Mouse (Mus musculus): ENCODE measurements at regions not wholly inside any gene's neighbourhood (a gene's known extent, or its start where the extent isn't known, plus 50 kb on each side); places are given as distances from the start of the nearest gene placed in this dataset.

- no peak overlapping the region for H3K4me2 ChIP-seq (ENCODE audit: low read depth, low read length)
- no peaks in the 10 kb centered on the region for H3K4me1 ChIP-seq (ENCODE audit: control insufficient read depth, insufficient read depth)
- TF ChIP-seq EP300 (IDR thresholded peaks at IDR 0.05; ENCODE audit: low read depth) (no peak), CTCF (IDR thresholded peaks at IDR 0.05; ENCODE audit: low read depth) (no peak)
- no peak overlapping the region for H3K9ac ChIP-seq (replicated peaks; ENCODE audit: low read depth, low read length)
- H3K4me3 ChIP-seq (ENCODE audit: low read depth, low read length), result no peak overlapping the region
- ATAC-seq (ENCODE audit: insufficient read depth, low read depth), result no peak
- WGBS, result 15% methylated on average over 6 of the region's 6 CpGs
- no peaks in the 10 kb centered on the region for H3K9me3 ChIP-seq (replicated peaks; ENCODE audit: control insufficient read depth, low read length)
- no peak for DNase-seq (ENCODE audit: low spot score)
- H3K27me3 ChIP-seq (ENCODE audit: control insufficient read depth, insufficient read depth, low read length), result peaks cover 9% of the 10 kb centered on the region; the same call in 1 of the 2 replicates
- no peaks in the 10 kb centered on the region for H3K36me3 ChIP-seq (replicated peaks; ENCODE audit: control insufficient read depth, insufficient read depth, low read length)
- H3K27ac ChIP-seq (ENCODE audit: low read depth), result no peak overlapping the region
Measured at GRCm38 (mm10) chr2:160516526-160516925, 129.2 kb upstream of the Top1 start.

DNA sequence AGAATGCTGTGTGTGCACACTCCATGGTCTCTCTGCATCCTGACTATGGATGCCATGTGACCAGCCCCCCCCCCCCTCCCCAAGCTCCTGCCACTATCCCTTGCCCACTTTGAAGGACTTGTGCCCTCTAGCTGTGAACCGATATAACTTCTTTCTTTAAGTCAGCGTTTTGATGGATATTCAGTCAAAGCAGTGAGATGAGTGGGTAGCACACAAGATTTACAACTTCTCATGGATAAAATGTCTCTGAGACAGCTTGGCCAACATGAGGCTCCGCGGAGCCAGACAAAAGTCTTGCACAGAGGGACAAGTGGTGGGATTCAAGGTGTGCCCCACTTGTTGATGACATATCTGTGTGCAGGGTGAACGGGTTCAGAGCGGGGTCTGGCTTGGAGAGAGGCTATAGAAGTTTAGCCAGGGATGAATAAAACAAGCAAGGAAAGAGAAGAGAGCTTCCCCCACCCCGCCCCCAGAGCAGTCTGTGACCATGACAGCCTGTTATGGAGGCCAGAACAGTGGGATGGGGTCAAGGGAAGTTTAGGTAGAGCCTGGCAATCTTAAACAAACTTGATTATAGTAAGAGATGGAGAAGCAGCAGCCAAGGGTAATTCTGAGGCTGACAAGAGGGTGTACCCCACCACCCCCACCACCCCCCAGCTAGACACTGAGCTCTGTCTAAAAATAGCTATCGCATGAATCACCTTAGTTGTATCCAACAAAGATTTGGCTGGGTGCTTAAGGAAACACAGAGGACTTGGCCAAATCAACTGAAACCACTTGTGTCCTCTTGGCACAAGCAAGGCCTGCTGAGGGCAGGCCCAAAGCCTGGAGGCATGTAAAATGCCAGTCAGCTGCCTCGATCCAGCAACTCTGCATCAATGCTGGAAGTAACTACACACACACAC, 120.1 kb upstream of the Top1 start:
- no peak overlapping the region for H3K27ac ChIP-seq (ENCODE audit: low read depth)
- no peak overlapping the region for H3K4me2 ChIP-seq (ENCODE audit: low read depth, low read length)
- TF ChIP-seq CTCF (IDR thresholded peaks at IDR 0.05; ENCODE audit: low read depth) (no peak; the same call in 1 of the 2 replicates), EP300 (IDR thresholded peaks at IDR 0.05; ENCODE audit: low read depth) (no peak)
- DNase-seq (ENCODE audit: low spot score) (peak; percentile 19), ATAC-seq (ENCODE audit: insufficient read depth, low read depth) (0 out of 2 replicates have a peak, but pooled peaks have one; percentile 21)
- H3K4me1 ChIP-seq (ENCODE audit: control insufficient read depth, insufficient read depth), result 0 out of 2 replicates have a peak, but pooled peaks cover 7% of the 10 kb centered on the region
- 65% methylated on average over 9 of the region's 9 CpGs for WGBS
- no peaks in the 10 kb centered on the region for H3K27me3 ChIP-seq (ENCODE audit: control insufficient read depth, insufficient read depth, low read length)
- no peaks in the 10 kb centered on the region for H3K9me3 ChIP-seq (replicated peaks; ENCODE audit: control insufficient read depth, low read length)
- no peaks in the 10 kb centered on the region for H3K36me3 ChIP-seq (replicated peaks; ENCODE audit: control insufficient read depth, insufficient read depth, low read length)
- no peak overlapping the region for H3K9ac ChIP-seq (replicated peaks; ENCODE audit: low read depth, low read length)
- H3K4me3 ChIP-seq (ENCODE audit: low read depth, low read length), result no peak overlapping the region

DNA sequence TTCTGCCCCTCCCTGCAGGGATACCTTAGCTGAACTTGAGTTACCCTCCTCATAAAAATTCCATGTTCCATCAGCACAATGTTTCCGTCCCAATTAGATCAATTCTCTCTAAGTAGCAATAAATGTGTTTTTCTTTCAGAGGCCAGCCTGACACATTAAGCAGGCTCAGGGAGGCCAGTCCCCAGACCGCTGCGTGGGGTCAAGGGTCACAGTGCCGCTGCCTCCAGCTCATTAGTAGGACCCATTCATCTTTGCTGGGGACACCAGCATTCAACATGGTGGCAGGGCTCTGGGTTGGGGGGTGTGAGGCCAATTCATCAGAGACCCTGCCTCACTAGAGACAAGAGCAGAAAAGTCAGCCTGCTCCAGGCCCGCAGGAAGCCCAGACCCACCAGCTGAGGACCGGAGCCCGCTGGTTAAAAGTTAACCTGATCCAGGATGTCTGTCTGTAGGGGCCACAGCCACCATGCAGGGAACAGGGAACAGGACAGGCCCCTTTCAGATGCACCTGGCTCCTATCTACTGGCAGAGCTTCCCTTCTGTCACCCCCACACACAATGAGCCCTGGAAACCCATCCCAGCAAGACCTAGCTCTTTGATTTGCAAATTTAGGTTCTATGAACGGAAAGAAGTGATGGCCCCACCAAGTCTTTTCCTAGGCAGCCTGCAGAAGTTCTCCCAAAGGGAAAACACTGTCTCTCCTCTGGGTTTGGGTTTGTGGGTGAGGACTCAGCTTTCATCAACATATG, 119.1 kb upstream of the Top1 start:
- 80% methylated on average over 8 of the region's 8 CpGs for WGBS
- H3K4me2 ChIP-seq (ENCODE audit: low read depth, low read length), result no peak overlapping the region
- H3K9me3 ChIP-seq (replicated peaks; ENCODE audit: control insufficient read depth, low read length), result no peaks in the 10 kb centered on the region
- H3K36me3 ChIP-seq (replicated peaks; ENCODE audit: control insufficient read depth, insufficient read depth, low read length), result no peaks in the 10 kb centered on the region
- no peak for TF ChIP-seq EP300 (IDR thresholded peaks at IDR 0.05; ENCODE audit: low read depth)
- TF ChIP-seq CTCF (IDR thresholded peaks at IDR 0.05; ENCODE audit: low read depth), result no peak
- H3K27ac ChIP-seq (ENCODE audit: low read depth), result no peak overlapping the region
- no peaks in the 10 kb centered on the region for H3K27me3 ChIP-seq (ENCODE audit: control insufficient read depth, insufficient read depth, low read length)
- no peak for ATAC-seq (ENCODE audit: insufficient read depth, low read depth)
- no peak overlapping the region for H3K9ac ChIP-seq (replicated peaks; ENCODE audit: low read depth, low read length)
- H3K4me3 ChIP-seq (ENCODE audit: low read depth, low read length), result no peak overlapping the region
- no peak for DNase-seq (ENCODE audit: low spot score)
- 0 out of 2 replicates have a peak, but pooled peaks cover 7% of the 10 kb centered on the region for H3K4me1 ChIP-seq (ENCODE audit: control insufficient read depth, insufficient read depth)

DNA sequence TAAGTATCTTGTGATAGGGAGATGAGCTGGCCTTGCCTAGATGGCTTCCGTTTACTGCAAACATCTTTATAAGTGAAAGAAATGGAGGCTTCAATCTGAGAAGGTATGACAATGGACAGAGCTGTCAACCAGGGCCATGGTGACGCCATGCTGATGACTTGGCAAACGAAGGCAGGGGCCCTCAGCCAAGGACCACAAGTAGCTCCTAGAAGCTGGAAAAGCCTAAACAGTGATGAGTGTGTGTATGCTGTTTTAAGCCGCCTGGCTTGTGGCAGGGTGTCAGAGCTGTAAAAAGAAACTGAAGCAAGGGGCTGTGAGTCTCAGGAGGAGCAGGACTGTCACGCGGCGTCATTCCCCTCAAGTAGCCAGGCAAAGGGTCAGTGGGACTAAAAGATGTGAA, 116.4 kb upstream of the Top1 start:
- H3K9ac ChIP-seq (replicated peaks; ENCODE audit: low read depth, low read length), result no peak overlapping the region
- no peak overlapping the region for H3K4me2 ChIP-seq (ENCODE audit: low read depth, low read length)
- ATAC-seq (ENCODE audit: insufficient read depth, low read depth) (no peak), DNase-seq (ENCODE audit: low spot score) (no peak)
- H3K4me3 ChIP-seq (ENCODE audit: low read depth, low read length), result no peak overlapping the region
- H3K27ac ChIP-seq (ENCODE audit: low read depth), result no peak overlapping the region
- no peaks in the 10 kb centered on the region for H3K9me3 ChIP-seq (replicated peaks; ENCODE audit: control insufficient read depth, low read length)
- H3K27me3 ChIP-seq (ENCODE audit: control insufficient read depth, insufficient read depth, low read length), result no peaks in the 10 kb centered on the region
- H3K4me1 ChIP-seq (ENCODE audit: control insufficient read depth, insufficient read depth), result 0 out of 2 replicates have a peak, but pooled peaks cover 7% of the 10 kb centered on the region
- 53% methylated on average over 7 of the region's 7 CpGs for WGBS
- TF ChIP-seq CTCF (IDR thresholded peaks at IDR 0.05; ENCODE audit: low read depth), result no peak
- TF ChIP-seq EP300 (IDR thresholded peaks at IDR 0.05; ENCODE audit: low read depth), result no peak
- H3K36me3 ChIP-seq (replicated peaks; ENCODE audit: control insufficient read depth, insufficient read depth, low read length), result no peaks in the 10 kb centered on the region

DNA sequence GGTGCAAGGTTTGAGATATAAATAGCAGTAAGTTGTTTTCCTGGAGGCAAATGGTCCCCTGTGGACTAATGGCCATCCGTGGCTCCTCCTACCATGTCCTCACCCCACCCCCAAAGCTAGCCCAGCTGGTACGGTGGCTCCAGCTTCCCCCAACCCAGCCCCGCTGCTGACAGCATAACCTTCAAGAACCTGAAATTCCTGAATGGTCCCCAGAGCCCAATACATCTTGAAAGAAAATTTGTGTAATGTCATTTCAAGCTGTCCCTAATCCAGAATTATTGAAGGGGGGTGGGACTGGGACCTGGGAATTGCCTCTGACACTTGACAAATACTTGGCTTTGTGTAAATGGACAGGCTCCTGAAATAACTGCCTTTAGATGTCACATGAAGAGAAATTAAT, 115.3 kb upstream of the Top1 start:
- WGBS, result 33% methylated on average over 3 of the region's 3 CpGs
- no peak for DNase-seq (ENCODE audit: low spot score)

More for the DNA sequence above, 115.3 kb upstream of the Top1 start:
- Histone ChIP-seq H3K9ac (replicated peaks; ENCODE audit: low read depth, low read length) (no peak overlapping the region), H3K27ac (ENCODE audit: low read depth) (no peak overlapping the region), H3K9me3 (replicated peaks; ENCODE audit: control insufficient read depth, low read length) (no peaks in the 10 kb centered on the region), H3K4me2 (ENCODE audit: low read depth, low read length) (no peak overlapping the region), H3K4me3 (ENCODE audit: low read depth, low read length) (no peak overlapping the region), H3K36me3 (replicated peaks; ENCODE audit: control insufficient read depth, insufficient read depth, low read length) (no peaks in the 10 kb centered on the region), H3K4me1 (ENCODE audit: control insufficient read depth, insufficient read depth) (0 out of 2 replicates have a peak, but pooled peaks cover 7% of the 10 kb centered on the region), H3K27me3 (ENCODE audit: control insufficient read depth, insufficient read depth, low read length) (no peaks in the 10 kb centered on the region)
- TF ChIP-seq EP300 (IDR thresholded peaks at IDR 0.05; ENCODE audit: low read depth) (no peak), CTCF (IDR thresholded peaks at IDR 0.05; ENCODE audit: low read depth) (no peak)
- no peak; the same call in 1 of the 2 replicates for ATAC-seq (ENCODE audit: insufficient read depth, low read depth)

All from heart, postnatal 0 days (tissue).